ENCODE assay signal across 7 mouse cellular contexts in the genomic region with DNA sequence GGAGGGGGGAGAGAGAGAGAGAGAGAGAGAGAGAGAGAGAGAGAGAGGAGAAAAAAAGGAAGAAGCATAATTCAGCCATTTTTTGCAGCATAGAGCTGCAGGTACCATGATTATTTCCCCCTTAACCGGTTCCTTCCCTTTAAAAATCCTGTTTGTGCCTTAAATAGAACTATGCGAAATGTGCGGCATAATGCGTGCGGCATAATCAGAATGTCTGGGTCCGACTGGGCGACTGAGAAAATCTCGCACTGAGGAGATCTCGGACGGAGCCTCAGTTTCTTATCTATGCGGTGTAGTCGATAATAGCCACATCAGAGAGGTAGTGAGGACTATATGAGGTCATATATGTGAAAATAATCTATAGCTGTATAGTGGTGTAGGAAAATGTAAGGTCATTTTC. TPM values are rescaled to one million over a fixed set of nuclear protein-coding genes. Genes with fewer than 3 reads are reported as not detected.
DNase-seq lines count a peak whose midpoint lies in the region; ATAC-seq and TF ChIP-seq lines count a peak whose summit lies in the region.

No protein-coding gene starts in this region.

- no peak overlapping the region for H3K27ac ChIP-seq in lung, embryonic 14.5 days (ENCODE audit: low read depth)
- peak overlapping the region; percentile 63; the same call in 1 of the 2 replicates for H3K27ac ChIP-seq in cortical plate, adult 2 months (ENCODE audit: insufficient read depth, low read length)
- H3K27ac ChIP-seq in hindbrain, embryonic 14.5 days: no peak overlapping the region
- no peak overlapping the region for H3K27ac ChIP-seq in midbrain, embryonic 13.5 days

- H3K9ac ChIP-seq in lung, embryonic 14.5 days: peak overlapping the region; percentile 67
- peak overlapping the region; percentile 70 for H3K9ac ChIP-seq in hindbrain, embryonic 14.5 days
- H3K9ac ChIP-seq in midbrain, embryonic 13.5 days (replicated peaks): peak overlapping the region; percentile 74

- TF ChIP-seq CTCF in lung, embryonic 14.5 days (IDR thresholded peaks at IDR 0.05; ENCODE audit: low read depth): no peak
- TF ChIP-seq CTCF in cortical plate, adult 2 months (IDR thresholded peaks at IDR 0.05; ENCODE audit: extremely low read depth, insufficient read depth, low read length): no peak

- no peaks in the 10 kb centered on the region for H3K36me3 ChIP-seq in lung, embryonic 14.5 days (ENCODE audit: insufficient read depth)
- H3K36me3 ChIP-seq in hindbrain, embryonic 14.5 days (replicated peaks; ENCODE audit: control insufficient read depth, insufficient read depth): no peaks in the 10 kb centered on the region
- no peaks in the 10 kb centered on the region for H3K36me3 ChIP-seq in midbrain, embryonic 13.5 days

- DNase-seq in lung, embryonic 14.5 days: peak; percentile 2
- no peak for DNase-seq in lung, postnatal 14 days
- DNase-seq in hindbrain, embryonic 14.5 days (ENCODE audit: low spot score): no peak
- no peak for DNase-seq in spleen, postnatal 14 days (ENCODE audit: low spot score in 2 of 2)
- no peak for DNase-seq in cerebellum, adult 11 months

- no peaks in the 10 kb centered on the region for H3K4me1 ChIP-seq in lung, embryonic 14.5 days (ENCODE audit: insufficient read depth)
- H3K4me1 ChIP-seq in cortical plate, adult 2 months (ENCODE audit: control insufficient read depth, insufficient read depth, low read length): no peaks in the 10 kb centered on the region; the same call in 1 of the 2 replicates
- H3K4me1 ChIP-seq in hindbrain, embryonic 14.5 days (replicated peaks; ENCODE audit: control insufficient read depth, insufficient read depth, low read length): no peaks in the 10 kb centered on the region; the same call in 1 of the 2 replicates
- H3K4me1 ChIP-seq in midbrain, embryonic 13.5 days (replicated peaks): no peaks in the 10 kb centered on the region

- no peak for ATAC-seq in lung, embryonic 14.5 days (ENCODE audit: insufficient read depth)
- no peak for ATAC-seq in hindbrain, embryonic 14.5 days (ENCODE audit: low FRiP score)
- peak; percentile 11; the same call in 1 of the 2 replicates for ATAC-seq in midbrain, embryonic 13.5 days

- no peaks in the 10 kb centered on the region for H3K9me3 ChIP-seq in lung, embryonic 14.5 days (ENCODE audit: low read depth, low read length)
- H3K9me3 ChIP-seq in hindbrain, embryonic 14.5 days (ENCODE audit: control insufficient read depth, low read length): no peaks in the 10 kb centered on the region
- no peaks in the 10 kb centered on the region for H3K9me3 ChIP-seq in midbrain, embryonic 13.5 days

- H3K4me3 ChIP-seq in lung, embryonic 14.5 days (ENCODE audit: low read depth, low read length): peak overlapping the region; percentile 59
- peak overlapping the region; percentile 93 for H3K4me3 ChIP-seq in cortical plate, adult 2 months (ENCODE audit: insufficient read depth, low read length)
- H3K4me3 ChIP-seq in hindbrain, embryonic 14.5 days (replicated peaks; ENCODE audit: low read length): peak overlapping the region; percentile 70
- H3K4me3 ChIP-seq in midbrain, embryonic 13.5 days (replicated peaks): peak overlapping the region; percentile 66

- H3K4me2 ChIP-seq in lung, embryonic 14.5 days: peak overlapping the region; percentile 61
- H3K4me2 ChIP-seq in hindbrain, embryonic 14.5 days (replicated peaks): peak overlapping the region; percentile 49
- peak overlapping the region; percentile 54 for H3K4me2 ChIP-seq in midbrain, embryonic 13.5 days (replicated peaks)

- 17% methylated on average over 12 of the region's 12 CpGs for WGBS in lung, embryonic 14.5 days
- 25% methylated on average over 12 of the region's 12 CpGs for WGBS in hindbrain, embryonic 14.5 days
- 28% methylated on average over 12 of the region's 12 CpGs for WGBS in midbrain, embryonic 13.5 days

- no peak for TF ChIP-seq POLR2A in cortical plate, adult 2 months (IDR thresholded peaks at IDR 0.05; ENCODE audit: extremely low read depth, insufficient read depth, low read length)

- H3K27me3 ChIP-seq in lung, embryonic 14.5 days (ENCODE audit: insufficient read depth, low read length): peaks cover 15% of the 10 kb centered on the region; the same call in 1 of the 2 replicates
- H3K27me3 ChIP-seq in hindbrain, embryonic 14.5 days (ENCODE audit: control insufficient read depth, insufficient read depth, low read length): peaks cover 92% of the 10 kb centered on the region
- peaks cover 83% of the 10 kb centered on the region for H3K27me3 ChIP-seq in midbrain, embryonic 13.5 days

RNA-seq across cellular contexts. Expression of a gene that starts 1.2 kb away (rescaled TPM):
- polyA plus RNA-seq in lung, embryonic 14.5 days (2014; fragmentation: Nextera tagmentation; extraction: Ambion mirVana): 9.1 and 10.4 TPM in 2 replicates
- polyA plus RNA-seq in cortical plate, adult 2 months (2012; rRNA removed): 7.2 TPM in 2 replicates
- 12.4 and 12.7 TPM in 2 replicates for polyA plus RNA-seq in hindbrain, embryonic 14.5 days (2014; fragmentation: Nextera tagmentation; extraction: Ambion mirVana)
- polyA plus RNA-seq in midbrain, embryonic 13.5 days (2015; fragmentation: Nextera tagmentation; extraction: Ambion mirVana): 10.5 and 11.1 TPM in 2 replicates

RNA-seq across cellular contexts. Expression of a gene that starts 22.9 kb away (rescaled TPM):
- polyA plus RNA-seq in lung, embryonic 14.5 days (2014; fragmentation: Nextera tagmentation; extraction: Ambion mirVana): 73.0 and 116 TPM in 2 replicates
- 88.2 and 92.5 TPM in 2 replicates for polyA plus RNA-seq in cortical plate, adult 2 months (2012; rRNA removed)
- polyA plus RNA-seq in hindbrain, embryonic 14.5 days (2014; fragmentation: Nextera tagmentation; extraction: Ambion mirVana): 86.0 and 91.5 TPM in 2 replicates
- 98.2 and 103 TPM in 2 replicates for polyA plus RNA-seq in midbrain, embryonic 13.5 days (2015; fragmentation: Nextera tagmentation; extraction: Ambion mirVana)
